Mouse (Mus musculus): ENCODE results near the gene Arhgef3.
A peak's percentile ranks its signal among the peaks of the same experiment; 100 is the strongest.

Gene Arhgef3

GRCm38 (mm10) chr14:27440921-27441320 lies 326.2 kb downstream of the Arhgef3 start:
- DNase-seq, result no peak

- peak; percentile 56 for DNase-seq
These were observed 330.2 kb downstream of the Arhgef3 start for GRCm38 (mm10) chr14:27444851-27445281.

- no peak for DNase-seq
These were observed 332.3 kb downstream of the Arhgef3 start for GRCm38 (mm10) chr14:27446963-27447362.

Data from layer of hippocampus, adult 9-11 months (tissue).